Mouse (Mus musculus) adipocyte (in vitro differentiated cells): Measurements from ENCODE around the gene Fbxl16.
A peak's percentile ranks its signal among the peaks of the same experiment; 100 is the strongest.

Experiments
- DNase-seq: peaks from one replicate; pipeline ENCODE4 v3.0.0-alpha.2; 2016; ENCODE audit warnings: low spot score

The Fbxl16 gene

GRCm38 (mm10) chr17:25808789-25809605, at the start of gene Fbxl16:
TSS of gene Fbxl16 (plus strand) at chr17:25809085.
- no peak for DNase-seq

GRCm38 (mm10) chr17:25760148-25760547, 48.7 kb upstream of the Fbxl16 start:
- no peak for DNase-seq

GRCm38 (mm10) chr17:25761561-25761970, 47.3 kb upstream of the Fbxl16 start:
- DNase-seq, result no peak

- DNase-seq, result no peak
Observed at GRCm38 (mm10) chr17:25762591-25762990, 46.3 kb upstream of the Fbxl16 start.

- no peak for DNase-seq
Observed at GRCm38 (mm10) chr17:25765886-25766285, 43.0 kb upstream of the Fbxl16 start.

- no peak for DNase-seq
Observed at GRCm38 (mm10) chr17:25769331-25769730, 39.6 kb upstream of the Fbxl16 start.

GRCm38 (mm10) chr17:25773549-25774120, 35.2 kb upstream of the Fbxl16 start, which contains the start of gene Narfl:
TSS of gene Narfl (plus strand) at chr17:25773776.
- peak; percentile 99 for DNase-seq

- no peak for DNase-seq
Observed at GRCm38 (mm10) chr17:25775318-25776062, 33.4 kb upstream of the Fbxl16 start.

- no peak for DNase-seq
Observed at GRCm38 (mm10) chr17:25777948-25778347, 30.9 kb upstream of the Fbxl16 start.

GRCm38 (mm10) chr17:25781339-25781738, 27.5 kb upstream of the Fbxl16 start:
- DNase-seq, result no peak

- no peak for DNase-seq
Observed at GRCm38 (mm10) chr17:25783086-25783485, 25.8 kb upstream of the Fbxl16 start.

GRCm38 (mm10) chr17:25783861-25784574, 24.9 kb upstream of the Fbxl16 start:
- no peak for DNase-seq

- peak; percentile 98 for DNase-seq
Observed at GRCm38 (mm10) chr17:25785281-25785745, 23.6 kb upstream of the Fbxl16 start, which contains the start of gene Haghl. TSS of gene Haghl (minus strand) at chr17:25785673.

GRCm38 (mm10) chr17:25786280-25786679, 22.6 kb upstream of the Fbxl16 start, which contains the start of gene Ccdc78:
TSS of gene Ccdc78 (plus strand) at chr17:25786580.
- DNase-seq, result no peak

- DNase-seq, result no peak
Observed at GRCm38 (mm10) chr17:25786781-25787504, 21.9 kb upstream of the Fbxl16 start.

- DNase-seq, result no peak
Observed at GRCm38 (mm10) chr17:25791320-25791842, 17.5 kb upstream of the Fbxl16 start.

GRCm38 (mm10) chr17:25791843-25792527, 16.9 kb upstream of the Fbxl16 start:
- DNase-seq, result peak; percentile 89

GRCm38 (mm10) chr17:25792615-25793014, 16.3 kb upstream of the Fbxl16 start, which contains the start of gene Fam173a:
TSS of gene Fam173a (minus strand) at chr17:25792901.
- DNase-seq, result peak; percentile 80

GRCm38 (mm10) chr17:25794197-25794596, 14.7 kb upstream of the Fbxl16 start:
- no peak for DNase-seq

- no peak for DNase-seq
Observed at GRCm38 (mm10) chr17:25794998-25795397, 13.9 kb upstream of the Fbxl16 start.
